Mouse (Mus musculus) MEL (cell line): ENCODE measurements around the gene Dse. TPM values are rescaled to one million over a fixed set of nuclear protein-coding genes. Genes with fewer than 3 reads are reported as not detected.

Experiments used
- DNase-seq: peaks from one replicate; pipeline ENCODE4 v3.0.0; 2011; ENCODE audit warnings: low read depth, low spot score
- H3K27ac ChIP-seq: 2 replicates; pipeline ENCODE4 v1.5.1; 2012; ENCODE audit warnings: low read depth, mild to moderate bottlenecking, control low read depth, low read length, moderate library complexity; ENCODE audit not compliant: control insufficient read depth
- H3K27me3 ChIP-seq, 2 experiments: fragments of 150-350 bp in 1 of 2; sonication (generic) in 1 of 2; 2 replicates each; pipeline ENCODE4 v1.6.1; 2012; ENCODE audit warnings: low read length in 2 of 2, mild to moderate bottlenecking in 2 of 2, improper control_type of control experiment in 1 of 2, moderate library complexity in 1 of 2; ENCODE audit not compliant: insufficient read depth in 2 of 2, control insufficient read depth in 1 of 2
- H3K36me3 ChIP-seq, 2 experiments: 2 replicates each; pipeline ENCODE4 v1.6.1; 2012 to 2014; ENCODE audit warnings: low read length in 2 of 2, improper control_type of control experiment in 1 of 2, inconsistent platforms in 1 of 2, mild to moderate bottlenecking in 1 of 2; ENCODE audit not compliant: insufficient read depth in 2 of 2, control insufficient read depth in 1 of 2
- H3K4me1 ChIP-seq, 2 experiments: fragments of 150-350 bp in 1 of 2; sonication (generic) in 1 of 2; 2 replicates each; pipeline ENCODE4 v1.6.1; 2012; ENCODE audit warnings: low read length in 2 of 2, improper control_type of control experiment in 1 of 2, mild to moderate bottlenecking in 1 of 2; ENCODE audit not compliant: insufficient read depth in 2 of 2, control insufficient read depth in 1 of 2
- H3K4me3 ChIP-seq, 2 experiments: fragments of 150-350 bp in 1 of 2; sonication (generic) in 1 of 2; 2 replicates each; pipeline ENCODE4 v1.5.1; 2012; ENCODE audit warnings: low read depth in 2 of 2, low read length in 2 of 2, mild to moderate bottlenecking in 2 of 2, moderate library complexity in 2 of 2, control low read depth in 1 of 2, improper control_type of control experiment in 1 of 2; ENCODE audit not compliant: control insufficient read depth in 1 of 2, insufficient read depth in 1 of 2
- H3K79me2 ChIP-seq: 2 replicates; pipeline ENCODE4 v1.6.1; 2012; ENCODE audit warnings: mild to moderate bottlenecking, low read length, moderate library complexity; ENCODE audit not compliant: control insufficient read depth, poor library complexity, insufficient read depth
- H3K9ac ChIP-seq: 2 replicates; pipeline ENCODE4 v1.6.1; 2012; ENCODE audit warnings: low read depth, mild to moderate bottlenecking, control low read depth, low read length, moderate library complexity; ENCODE audit not compliant: control insufficient read depth, poor library complexity, severe bottlenecking
- H3K9me3 ChIP-seq: fragments of 150-350 bp; sonication (generic); replicated peaks from 2 replicates; pipeline ENCODE4 v1.6.1; 2012; ENCODE audit warnings: mild to moderate bottlenecking, low read length, improper control_type of control experiment, moderate library complexity; ENCODE audit not compliant: insufficient read depth
- CHD2 ChIP-seq: IDR thresholded peaks from 2 replicates; pipeline ENCODE4 v1.6.1; 2011; ENCODE audit warnings: low read length, improper control_type of control experiment
- CTCF ChIP-seq, 3 experiments: IDR thresholded peaks in 2 of 3; conservative IDR thresholded peaks in 1 of 3; 2 replicates each; pipeline ENCODE4 v1.5.1; 2011 to 2012; ENCODE audit warnings: low read length in 3 of 3, low read depth in 2 of 3, mild to moderate bottlenecking in 2 of 3, improper control_type of control experiment in 1 of 3, inconsistent platforms in 1 of 3, mixed read lengths in 1 of 3, moderate library complexity in 1 of 3; ENCODE audit not compliant: control insufficient read depth in 1 of 3, insufficient read depth in 1 of 3, poor library complexity in 1 of 3, severe bottlenecking in 1 of 3
- E2F4 ChIP-seq: IDR thresholded peaks from 2 replicates; pipeline ENCODE4 v1.6.1; 2011; ENCODE audit warnings: low read depth, low read length, improper control_type of control experiment, borderline replicate concordance
- ELF1 ChIP-seq: IDR thresholded peaks from 2 replicates; pipeline ENCODE4 v1.6.1; 2014; ENCODE audit warnings: low read depth, mild to moderate bottlenecking, inconsistent platforms, low read length, improper control_type of control experiment, moderate library complexity
- GABPA ChIP-seq: IDR thresholded peaks from 2 replicates; pipeline ENCODE4 v1.6.1; 2012; ENCODE audit warnings: low read depth, mild to moderate bottlenecking, inconsistent platforms, low read length, improper control_type of control experiment, moderate library complexity
- GATA1 ChIP-seq: IDR thresholded peaks from 2 replicates; pipeline ENCODE4 v1.6.1; 2011; ENCODE audit warnings: low read depth, low read length, improper control_type of control experiment
- MAFK ChIP-seq: IDR thresholded peaks from 2 replicates; pipeline ENCODE4 v1.6.1; 2011; ENCODE audit warnings: low read depth, mild to moderate bottlenecking, low read length, improper control_type of control experiment, borderline replicate concordance
- MEF2A ChIP-seq: IDR thresholded peaks from 2 replicates; pipeline ENCODE4 v1.6.1; 2014; ENCODE audit warnings: low read depth, mild to moderate bottlenecking, inconsistent platforms, low read length, improper control_type of control experiment; ENCODE audit not compliant: poor library complexity, insufficient replicate concordance, severe bottlenecking; ENCODE audit errors: extremely low read depth
- MXI1 ChIP-seq: IDR thresholded peaks from 2 replicates; pipeline ENCODE4 v1.6.1; 2011; ENCODE audit warnings: mild to moderate bottlenecking, low read depth, low read length, improper control_type of control experiment
- MYB ChIP-seq: IDR thresholded peaks from 2 replicates; pipeline ENCODE4 v1.6.1; 2011; ENCODE audit warnings: mild to moderate bottlenecking, low read depth, low read length, improper control_type of control experiment
- MYC ChIP-seq: IDR thresholded peaks from 2 replicates; pipeline ENCODE4 v1.6.1; 2011; ENCODE audit warnings: low read depth, mild to moderate bottlenecking, low read length, improper control_type of control experiment, moderate library complexity
- NELFE ChIP-seq: IDR thresholded peaks from 2 replicates; pipeline ENCODE4 v1.6.1; 2011; ENCODE audit warnings: low read depth, low read length, improper control_type of control experiment
- POLR2A ChIP-seq, 2 experiments: IDR thresholded peaks; 2 replicates each; pipeline ENCODE4 v1.6.1; 2011 to 2012; ENCODE audit warnings: low read length in 2 of 2, mild to moderate bottlenecking in 2 of 2, control low read depth in 1 of 2, improper control_type of control experiment in 1 of 2, low read depth in 1 of 2, moderate library complexity in 1 of 2; ENCODE audit not compliant: control insufficient read depth in 1 of 2, insufficient read depth in 1 of 2, poor library complexity in 1 of 2
- POLR2AphosphoS2 ChIP-seq: IDR thresholded peaks from 2 replicates; pipeline ENCODE4 v1.6.1; 2011; ENCODE audit warnings: low read length, improper control_type of control experiment
- RAD21 ChIP-seq: IDR thresholded peaks from 2 replicates; pipeline ENCODE4 v1.6.1; 2011; ENCODE audit warnings: mild to moderate bottlenecking, low read depth, low read length, improper control_type of control experiment
- TAL1 ChIP-seq: IDR thresholded peaks from 2 replicates; pipeline ENCODE4 v1.6.1; 2012; ENCODE audit warnings: mild to moderate bottlenecking, inconsistent platforms, low read length, moderate library complexity, mixed read lengths
- TCF12 ChIP-seq: IDR thresholded peaks from 2 replicates; pipeline ENCODE4 v1.6.1; 2014; ENCODE audit warnings: low read depth, mild to moderate bottlenecking, inconsistent platforms, low read length, improper control_type of control experiment, moderate library complexity
- ZC3H11A ChIP-seq: IDR thresholded peaks from 2 replicates; pipeline ENCODE4 v1.6.1; 2012; ENCODE audit warnings: low read depth, mild to moderate bottlenecking, inconsistent platforms, low read length, improper control_type of control experiment
- ZMIZ1 ChIP-seq: IDR thresholded peaks from 2 replicates; pipeline ENCODE4 v1.6.1; 2012; ENCODE audit warnings: low read depth, mild to moderate bottlenecking, inconsistent platforms, low read length, improper control_type of control experiment, moderate library complexity
- ZNF384 ChIP-seq: IDR thresholded peaks from 2 replicates; pipeline ENCODE4 v1.6.1; 2012; ENCODE audit warnings: low read depth, mild to moderate bottlenecking, inconsistent platforms, low read length, improper control_type of control experiment
- polyA plus RNA-seq, 2 experiments: library from polyadenylated mRNA; stranded (reverse) in 1 of 2; unstranded in 1 of 2; fragments of >175 nt in 1 of 2; fragments of >200 nt in 1 of 2; gene quantifications; 2 replicates each; pipeline versions ENCODE4 v1.2.1 to v1.2.4; 2012; ENCODE audit warnings: low replicate concordance in 2 of 2, low read depth in 1 of 2; ENCODE audit not compliant: insufficient read length in 2 of 2, insufficient read depth in 1 of 2, missing spikeins in 1 of 2
- total RNA-seq: library from RNA; depleted of rRNA; stranded (reverse); fragments of 300-350 nt; gene quantifications from 2 replicates; pipeline ENCODE4 v1.2.3, GENCODE M21; 2012

Gene Dse
- total and polyA plus RNA-seq, 3 experiments = not detected

- no peaks in the 10 kb centered on the region for H3K27me3 ChIP-seq
- H3K4me1 ChIP-seq = no peaks in the 10 kb centered on the region
- DNase-seq = no peak
- no peak overlapping the region for H3K4me3 ChIP-seq
- TF ChIP-seq MXI1 (no peak), ZC3H11A (no peak), MYC (no peak), MEF2A (no peak)
- H3K36me3 ChIP-seq = no peaks in the 10 kb centered on the region
- no peaks in the 10 kb centered on the region for H3K79me2 ChIP-seq
- no peaks in the 10 kb centered on the region for H3K9me3 ChIP-seq
- no peak overlapping the region for H3K9ac ChIP-seq
- no peak overlapping the region for H3K27ac ChIP-seq
Measured at GRCm38 (mm10) chr10:34150454-34150853, 57.1 kb downstream of the Dse start.

- Histone ChIP-seq H3K4me1 (no peaks in the 10 kb centered on the region), H3K27ac (no peak overlapping the region), H3K9me3 (no peaks in the 10 kb centered on the region), H3K79me2 (no peaks in the 10 kb centered on the region), H3K36me3 (no peaks in the 10 kb centered on the region), H3K4me3 (no peak overlapping the region)
- DNase-seq = no peak
- no peak for TF ChIP-seq TCF12
- TF ChIP-seq MYB = no peak
- TF ChIP-seq GABPA = no peak
- no peak for TF ChIP-seq E2F4
- TF ChIP-seq, all 39 proteins: peak for 0
- Histone ChIP-seq H3K27me3 (no peaks in the 10 kb centered on the region), H3K9ac (no peak overlapping the region)
Measured at GRCm38 (mm10) chr10:34149772-34150171, 57.7 kb downstream of the Dse start.

- DNase-seq = no peak
- H3K9ac ChIP-seq = no peak overlapping the region
- H3K9me3 ChIP-seq = no peaks in the 10 kb centered on the region
- H3K4me1 ChIP-seq = no peaks in the 10 kb centered on the region
- no peak overlapping the region for H3K4me3 ChIP-seq
- no peaks in the 10 kb centered on the region for H3K27me3 ChIP-seq
- no peaks in the 10 kb centered on the region for H3K79me2 ChIP-seq
- H3K36me3 ChIP-seq = no peaks in the 10 kb centered on the region
- H3K27ac ChIP-seq = no peak overlapping the region
- TF ChIP-seq TAL1 = no peak
- no peak for TF ChIP-seq ZNF384
- TF ChIP-seq POLR2A (IDR thresholded peaks at IDR 0.05; ENCODE audit: control insufficient read depth in 1 of 2, insufficient read depth in 1 of 2, low read depth in 1 of 2, low read length in 2 of 2, poor library complexity in 1 of 2) = no peak
- no peak for TF ChIP-seq MAFK
- no peak for TF ChIP-seq RAD21
- TF ChIP-seq ELF1 = no peak
- no peak for TF ChIP-seq POLR2AphosphoS2
- TF ChIP-seq MXI1 = no peak
- TF ChIP-seq CTCF (IDR thresholded peaks at IDR 0.05 in 2 of 3, conservative IDR thresholded peaks at IDR 0.05 in 1 of 3; ENCODE audit: control insufficient read depth in 1 of 3, insufficient read depth in 1 of 3, low read depth in 2 of 3, low read length in 3 of 3, poor library complexity in 1 of 3, severe bottlenecking in 1 of 3) = no peak
- TF ChIP-seq MYB = no peak
- no peak for TF ChIP-seq NELFE
- TF ChIP-seq CHD2 = no peak
- no peak for TF ChIP-seq ZMIZ1
- TF ChIP-seq GABPA = no peak
- TF ChIP-seq GATA1 = no peak
- TF ChIP-seq, all 39 proteins: peak for 0
Measured at GRCm38 (mm10) chr10:34141693-34142092, 65.8 kb downstream of the Dse start.
